Mouse (Mus musculus): ENCODE results near the gene Dnmt3a. TPM values are rescaled to one million over a fixed set of nuclear protein-coding genes. Genes with fewer than 3 reads are reported as not detected.

Gene Dnmt3a
- total RNA-seq, 2 experiments from 2014 or later: 70.3 to 82.5 TPM

DNA sequence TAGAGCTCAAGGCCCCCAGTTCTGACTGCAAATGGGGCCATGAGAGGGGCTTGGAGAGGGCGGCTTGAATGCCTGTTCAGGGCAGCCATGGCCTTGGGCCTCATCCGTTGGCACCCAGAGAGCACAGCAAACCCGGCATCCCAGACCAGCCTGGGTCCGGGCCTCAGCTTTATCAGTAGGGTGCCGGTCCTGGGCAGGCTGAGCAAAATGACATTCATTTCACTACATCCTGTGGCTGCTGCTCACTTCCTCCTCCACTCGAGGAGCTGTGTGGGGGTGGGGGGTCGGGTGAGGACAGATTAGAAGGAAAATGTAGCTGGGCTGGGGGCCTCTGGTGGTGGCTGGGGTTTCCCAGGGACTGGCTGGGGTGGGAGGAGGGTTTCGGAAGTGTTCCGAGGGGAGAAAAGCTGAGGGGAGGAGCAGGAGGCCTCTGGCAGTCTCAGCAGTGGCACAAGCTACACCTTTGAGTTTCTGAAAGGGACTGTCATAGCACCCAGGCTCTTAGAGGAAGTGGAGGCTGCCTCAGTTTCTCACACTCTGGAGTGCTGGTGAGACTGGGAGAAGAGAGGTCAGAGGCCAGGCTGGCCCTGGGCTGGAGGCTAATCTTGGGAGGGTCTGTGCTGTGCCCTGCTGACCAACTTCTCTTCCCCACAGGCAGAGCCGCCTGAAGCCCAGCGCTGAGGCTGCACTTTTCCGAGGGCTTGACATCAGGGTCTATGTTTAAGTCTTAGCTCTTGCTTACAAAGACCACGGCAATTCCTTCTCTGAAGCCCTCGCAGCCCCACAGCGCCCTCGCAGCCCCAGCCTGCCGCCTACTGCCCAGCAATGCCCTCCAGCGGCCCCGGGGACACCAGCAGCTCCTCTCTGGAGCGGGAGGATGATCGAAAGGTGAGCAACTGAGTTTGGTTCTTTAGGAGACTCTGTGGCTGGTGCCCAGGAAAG lies 28.8 kb downstream of the Dnmt3a start:
- H3K4me3 ChIP-seq: peak overlapping the region; percentile 40
- no peak for DNase-seq (ENCODE audit: low spot score in 2 of 2)
- H3K27ac ChIP-seq: peak overlapping the region; percentile 80
- TF ChIP-seq CTCF (conservative IDR thresholded peaks at IDR 0.05): peak; percentile 70

DNA sequence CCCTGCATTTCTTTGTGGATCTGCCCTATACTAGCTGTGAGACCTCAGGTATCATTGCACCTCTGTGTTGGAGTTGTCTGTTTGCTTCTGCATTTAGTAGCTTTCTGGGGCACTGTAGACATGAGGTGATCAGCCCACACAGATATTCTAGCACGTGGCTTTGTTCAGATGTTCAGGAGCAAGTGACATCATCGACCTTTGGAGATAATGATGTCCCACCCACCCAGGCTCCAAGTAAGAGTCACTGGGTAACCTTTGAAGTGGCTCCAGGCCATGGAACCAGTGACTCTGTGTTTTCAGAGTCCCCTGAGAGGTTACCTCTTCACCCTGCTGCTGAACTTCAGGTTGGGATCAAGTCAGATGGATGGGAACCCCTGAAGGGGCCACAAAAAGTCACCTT lies 29.8 kb downstream of the Dnmt3a start:
- H3K27ac ChIP-seq: peak overlapping the region; percentile 80; the same call in 1 of the 2 replicates
- H3K4me3 ChIP-seq: no peak overlapping the region
- no peak for TF ChIP-seq CTCF (conservative IDR thresholded peaks at IDR 0.05)
- DNase-seq (ENCODE audit: low spot score in 2 of 2): no peak

DNA sequence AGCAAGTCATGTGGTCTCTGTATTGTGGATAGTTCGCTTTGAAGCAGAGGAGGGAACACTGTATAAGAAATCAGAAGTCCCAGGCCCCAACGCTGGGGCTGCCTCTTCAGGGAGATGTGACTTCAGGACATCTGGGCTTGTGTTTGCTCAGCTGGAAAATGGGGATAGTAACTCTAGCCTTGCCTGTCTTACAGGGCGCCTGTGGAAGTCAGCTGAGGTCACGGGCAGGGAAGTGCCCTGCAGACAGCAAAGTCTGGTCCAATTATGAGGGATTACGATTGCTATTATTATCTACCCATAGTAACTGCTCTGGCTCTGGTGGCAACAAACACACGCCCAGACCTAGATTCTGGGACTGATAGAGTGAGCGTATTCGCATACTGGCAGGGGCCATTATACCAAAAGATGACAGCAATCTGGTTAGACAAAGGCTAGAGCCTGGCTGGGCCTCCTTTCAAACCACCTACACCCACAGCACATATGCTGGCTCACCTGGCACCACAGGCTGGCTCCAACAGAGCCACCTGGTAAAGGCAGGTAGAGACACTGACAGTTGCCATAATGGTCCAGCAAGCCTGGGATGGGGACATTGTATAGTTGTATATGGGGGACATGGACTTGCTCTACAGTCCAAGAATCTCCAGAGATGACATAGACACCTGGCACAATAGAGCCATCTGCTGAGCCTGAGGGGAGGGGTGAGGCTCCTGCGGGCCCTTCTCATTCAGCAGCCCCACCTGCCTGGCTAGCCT lies 31.4 kb downstream of the Dnmt3a start:
- H3K27ac ChIP-seq: peak overlapping the region; percentile 3; the same call in 1 of the 2 replicates
- TF ChIP-seq CTCF (conservative IDR thresholded peaks at IDR 0.05): no peak
- no peak for DNase-seq (ENCODE audit: low spot score in 2 of 2)
- no peak overlapping the region for H3K4me3 ChIP-seq

DNA sequence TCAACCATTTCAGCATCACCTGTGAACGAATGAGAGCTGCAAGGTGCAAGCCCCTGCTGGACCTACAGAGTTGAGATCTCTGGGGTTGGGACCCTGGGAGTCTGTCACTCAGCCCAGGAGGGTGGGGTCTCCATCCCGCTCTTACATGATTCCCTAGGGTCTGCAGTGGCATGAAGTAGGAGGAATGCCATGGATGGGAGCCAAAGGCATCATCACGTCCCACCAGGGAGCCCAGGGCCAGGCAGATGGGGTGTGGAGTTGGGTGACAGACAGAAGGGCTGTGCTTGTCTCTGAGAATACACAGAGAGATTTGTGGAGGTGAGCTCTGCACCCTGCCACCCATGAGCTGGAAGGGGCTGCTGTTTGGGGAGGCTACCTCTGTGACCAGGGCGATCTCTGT lies 32.2 kb downstream of the Dnmt3a start:
- H3K4me3 ChIP-seq: no peak overlapping the region
- no peak for TF ChIP-seq CTCF (conservative IDR thresholded peaks at IDR 0.05)
- H3K27ac ChIP-seq: no peak overlapping the region; the same call in 1 of the 2 replicates
- DNase-seq (ENCODE audit: low spot score in 2 of 2): no peak

DNA sequence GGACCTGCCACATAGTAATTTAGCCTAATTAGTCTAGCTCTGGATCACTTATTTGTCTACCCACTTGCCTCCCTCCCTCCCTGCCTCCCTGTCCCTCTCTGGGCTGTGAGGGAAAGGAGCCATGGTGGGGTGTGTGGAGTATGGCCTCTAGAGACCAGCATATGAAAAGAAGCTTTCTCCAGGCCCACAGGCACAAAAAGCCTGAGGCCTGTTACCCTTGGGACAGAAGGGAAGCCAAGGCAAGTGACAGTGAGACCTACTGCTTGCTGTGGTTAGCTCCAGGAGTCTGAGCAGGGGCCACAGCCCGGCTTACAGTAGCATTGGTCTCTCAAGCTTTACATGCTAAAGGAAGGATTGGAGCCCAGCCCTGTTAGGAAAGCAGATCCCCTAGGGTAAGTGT lies 33.9 kb downstream of the Dnmt3a start:
- H3K4me3 ChIP-seq: no peak overlapping the region
- no peak for DNase-seq (ENCODE audit: low spot score in 2 of 2)
- TF ChIP-seq CTCF (conservative IDR thresholded peaks at IDR 0.05): no peak
- no peak overlapping the region for H3K27ac ChIP-seq

DNA sequence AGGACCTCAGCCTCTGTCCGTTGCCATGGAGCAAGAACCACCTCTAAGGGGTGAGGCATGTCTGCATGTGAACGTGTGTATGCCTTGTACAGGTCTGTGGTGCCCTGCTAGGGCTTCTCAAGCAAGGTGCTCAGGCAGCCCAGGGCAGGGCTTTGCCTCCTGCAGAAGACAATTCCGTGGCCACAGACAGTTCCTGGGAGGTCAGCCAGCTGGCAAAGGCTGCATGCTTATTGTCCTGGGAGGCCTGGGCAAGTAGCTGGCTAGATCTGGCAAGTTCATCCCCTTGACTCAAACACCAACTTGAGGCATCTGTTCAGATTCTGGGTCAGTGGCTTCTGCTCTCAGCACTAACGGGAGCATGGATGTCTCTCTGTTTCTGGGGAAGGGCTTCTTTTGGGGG lies 35.3 kb downstream of the Dnmt3a start:
- H3K4me3 ChIP-seq: no peak overlapping the region
- no peak for TF ChIP-seq CTCF (conservative IDR thresholded peaks at IDR 0.05)
- no peak for DNase-seq (ENCODE audit: low spot score in 2 of 2)
- H3K27ac ChIP-seq: peak overlapping the region; percentile 36; the same call in 1 of the 2 replicates

DNA sequence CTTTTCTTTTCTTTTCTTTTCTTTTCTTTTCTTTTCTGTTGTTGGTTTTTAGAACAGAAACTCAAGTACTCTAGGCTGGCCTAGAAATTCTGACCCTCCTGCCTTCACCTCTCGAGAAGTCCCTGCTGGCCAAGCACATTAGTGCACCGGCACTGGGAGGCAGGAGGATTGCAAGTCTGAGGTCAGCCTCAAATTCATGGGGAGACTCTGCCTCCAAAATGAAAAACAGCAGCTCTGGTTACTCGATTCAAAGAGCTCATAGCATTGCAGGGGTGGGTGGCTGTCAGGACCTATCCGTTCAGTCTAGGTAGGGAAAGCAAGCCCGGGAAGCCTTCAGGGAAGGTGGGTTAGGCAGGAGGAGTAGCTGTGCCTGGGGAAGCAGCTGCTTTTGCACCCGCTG lies 37.0 kb downstream of the Dnmt3a start:
- H3K27ac ChIP-seq: peak overlapping the region; percentile 29; the same call in 1 of the 2 replicates
- TF ChIP-seq CTCF (conservative IDR thresholded peaks at IDR 0.05): peak; percentile 42
- no peak for DNase-seq (ENCODE audit: low spot score in 2 of 2)
- H3K4me3 ChIP-seq: no peak overlapping the region

DNA sequence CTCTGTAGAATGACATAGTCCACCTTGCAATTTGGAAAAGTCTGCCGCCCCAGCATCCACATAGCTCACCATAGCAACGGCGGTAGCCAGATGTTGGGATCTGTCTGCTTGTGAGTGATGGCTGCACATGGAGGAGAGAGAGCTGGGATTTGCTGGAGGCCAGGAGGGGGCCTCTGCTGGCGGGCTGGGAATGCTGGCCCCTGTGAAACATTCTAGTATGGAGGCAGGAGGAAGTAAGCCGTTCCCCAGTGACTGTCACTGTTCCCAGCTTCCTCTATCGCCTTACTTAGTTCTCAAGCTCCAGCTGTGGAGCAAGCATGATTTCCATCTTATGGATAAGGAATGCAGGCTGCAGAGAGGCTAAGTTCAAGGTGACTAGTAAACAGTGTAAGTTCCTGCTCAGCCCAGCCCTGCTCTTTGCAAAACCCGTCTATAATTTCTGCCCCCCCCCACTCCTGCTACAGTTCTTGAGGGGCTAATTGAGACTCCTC lies 37.6 kb downstream of the Dnmt3a start:
- no peak; the same call in 1 of the 2 replicates for TF ChIP-seq CTCF (conservative IDR thresholded peaks at IDR 0.05)
- DNase-seq (ENCODE audit: low spot score in 2 of 2): no peak
- Histone ChIP-seq H3K4me3 (no peak overlapping the region), H3K27ac (peak overlapping the region; percentile 29; the same call in 1 of the 2 replicates)

DNA sequence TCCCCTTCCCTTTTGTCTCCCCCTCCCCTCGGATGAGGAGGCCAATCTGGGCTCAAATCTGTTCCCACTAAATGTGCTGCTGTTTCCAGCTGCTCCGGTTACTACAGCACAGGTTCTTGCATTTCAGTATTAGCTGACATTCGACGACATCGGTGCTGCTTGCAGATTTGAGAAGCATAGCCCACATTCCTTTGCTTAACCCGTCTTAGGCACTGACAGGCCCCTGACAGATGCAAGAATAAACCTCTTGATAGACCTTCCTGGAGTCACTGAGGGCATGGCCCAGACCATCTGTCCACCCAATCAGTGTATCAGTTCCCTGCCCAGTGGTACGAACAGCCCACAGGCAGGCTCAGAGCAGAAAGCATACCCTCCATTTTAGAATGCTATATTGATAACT lies 38.1 kb downstream of the Dnmt3a start:
- H3K27ac ChIP-seq: peak overlapping the region; percentile 39; the same call in 1 of the 2 replicates
- no peak overlapping the region for H3K4me3 ChIP-seq
- DNase-seq (ENCODE audit: low spot score in 2 of 2): no peak
- TF ChIP-seq CTCF (conservative IDR thresholded peaks at IDR 0.05): no peak

DNA sequence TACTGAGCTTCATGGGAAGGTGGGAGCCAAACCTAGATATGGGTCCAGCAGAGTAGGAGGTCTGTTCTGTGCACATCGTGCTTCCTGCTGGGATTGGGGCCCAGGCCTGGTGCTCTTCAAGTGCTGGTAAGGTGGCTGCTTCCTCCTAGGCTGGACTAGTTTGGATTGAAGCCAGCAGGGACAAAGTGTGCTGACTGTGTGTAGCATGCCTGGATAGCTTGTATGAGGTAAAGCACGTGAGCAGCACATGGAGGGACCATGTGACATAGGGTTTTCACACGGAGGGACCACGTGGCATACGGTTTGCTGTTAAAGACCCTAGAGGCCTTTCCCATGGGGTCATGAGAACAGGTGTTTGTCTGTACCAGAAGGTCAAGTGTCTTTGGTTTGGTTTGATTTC lies 38.5 kb downstream of the Dnmt3a start:
- peak overlapping the region; percentile 39; the same call in 1 of the 2 replicates for H3K27ac ChIP-seq
- DNase-seq (ENCODE audit: low spot score in 2 of 2): no peak
- no peak overlapping the region for H3K4me3 ChIP-seq
- TF ChIP-seq CTCF (conservative IDR thresholded peaks at IDR 0.05): no peak

DNA sequence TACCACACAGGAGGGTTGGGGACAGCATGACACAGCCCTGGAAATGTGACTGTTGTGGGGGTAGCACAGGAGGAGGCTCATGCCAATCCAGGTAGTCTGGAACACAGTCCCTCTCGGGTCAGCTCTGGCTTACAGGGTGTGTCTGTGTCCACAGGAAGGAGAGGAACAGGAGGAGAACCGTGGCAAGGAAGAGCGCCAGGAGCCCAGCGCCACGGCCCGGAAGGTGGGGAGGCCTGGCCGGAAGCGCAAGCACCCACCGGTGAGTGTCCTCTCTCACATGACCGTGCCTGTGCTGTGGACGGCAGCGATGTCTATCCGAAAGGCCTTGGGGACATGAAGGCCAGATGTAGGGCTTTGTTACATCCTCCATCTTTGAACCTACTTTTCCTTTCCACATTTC lies 43.7 kb downstream of the Dnmt3a start:
- DNase-seq (ENCODE audit: low spot score in 2 of 2): no peak
- TF ChIP-seq CTCF (conservative IDR thresholded peaks at IDR 0.05): no peak
- Histone ChIP-seq H3K27ac (no peak overlapping the region; the same call in 1 of the 2 replicates), H3K4me3 (no peak overlapping the region)

DNA sequence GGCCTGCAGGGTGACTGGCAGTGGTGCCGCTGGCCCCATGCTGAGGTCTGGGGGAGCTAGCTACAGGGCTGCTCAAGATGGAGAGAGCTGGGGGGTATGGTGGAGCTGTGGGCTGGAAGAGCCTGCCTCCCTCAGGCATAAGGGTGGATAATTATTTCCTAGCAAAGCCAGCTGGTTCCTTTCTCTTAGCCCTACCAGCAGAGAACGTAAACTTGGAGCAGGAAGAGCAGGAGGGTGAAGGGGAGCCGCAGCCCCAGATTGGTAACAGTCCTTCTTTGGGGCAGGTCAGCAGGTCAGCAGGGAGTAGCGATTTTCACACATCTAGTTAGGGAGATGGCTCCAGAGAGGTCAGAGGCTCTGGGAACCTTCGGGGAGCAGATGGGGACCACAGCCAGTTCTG lies 44.4 kb downstream of the Dnmt3a start:
- no peak for TF ChIP-seq CTCF (conservative IDR thresholded peaks at IDR 0.05)
- H3K4me3 ChIP-seq: no peak overlapping the region
- no peak overlapping the region for H3K27ac ChIP-seq
- DNase-seq (ENCODE audit: low spot score in 2 of 2): no peak

DNA sequence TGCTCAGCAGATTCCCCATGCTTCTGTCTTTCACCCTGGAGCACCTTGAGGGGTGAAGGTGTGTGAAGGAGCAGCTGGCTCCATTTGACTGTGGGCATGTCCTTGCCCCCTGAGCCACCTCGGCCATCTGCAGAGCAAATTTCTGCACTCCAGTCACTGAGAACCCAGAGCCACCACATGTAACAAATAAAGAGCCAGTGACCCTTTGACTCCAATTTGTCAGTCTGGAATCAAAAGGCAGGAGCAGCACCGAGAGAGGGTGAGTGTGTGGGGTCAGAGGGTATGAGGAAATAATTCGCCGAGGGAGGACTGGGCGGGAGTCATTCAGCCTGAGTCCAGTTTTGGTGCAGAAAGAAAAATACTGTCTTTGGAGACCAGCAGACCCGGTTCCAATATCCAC lies 44.9 kb downstream of the Dnmt3a start:
- Histone ChIP-seq H3K4me3 (no peak overlapping the region), H3K27ac (no peak overlapping the region)
- no peak for DNase-seq (ENCODE audit: low spot score in 2 of 2)
- no peak for TF ChIP-seq CTCF (conservative IDR thresholded peaks at IDR 0.05)
